Mouse (Mus musculus) olfactory bulb, adult 2 months (tissue): ENCODE results near the gene Dgke. TPM values are rescaled to one million over a fixed set of nuclear protein-coding genes. Genes with fewer than 3 reads are reported as not detected.

Source experiments
- H3K27ac ChIP-seq: fragments of 200-500 bp; 2 replicates; pipeline ENCODE4 v1.5.1; 2012; ENCODE audit warnings: low read depth, low read length; ENCODE audit not compliant: insufficient read depth
- H3K4me1 ChIP-seq: fragments of 200-500 bp; 2 replicates; pipeline ENCODE4 v1.6.1; 2012; ENCODE audit warnings: low read length; ENCODE audit not compliant: control insufficient read depth, insufficient read depth
- H3K4me3 ChIP-seq: fragments of 200-500 bp; 2 replicates; pipeline ENCODE4 v1.5.1; 2012; ENCODE audit warnings: mild to moderate bottlenecking, low read depth, low read length, moderate library complexity; ENCODE audit not compliant: insufficient read depth
- CTCF ChIP-seq: fragments of 200-500 bp; IDR thresholded peaks from 2 replicates; pipeline ENCODE4 v1.5.1; 2012; ENCODE audit warnings: low read depth, mild to moderate bottlenecking, low read length, moderate library complexity; ENCODE audit not compliant: insufficient read depth
- POLR2A ChIP-seq: fragments of 200-500 bp; IDR thresholded peaks from 2 replicates; pipeline ENCODE4 v1.6.1; 2012; ENCODE audit warnings: mild to moderate bottlenecking, low read depth, low read length, moderate library complexity; ENCODE audit not compliant: insufficient read depth
- WGBS: fragments of 180-500 bp; shearing (Covaris S2); methylation state at CpG from one replicate; pipeline ENCODE4 v1.1.7; 2018; 5-methylcytosine and 5-hydroxymethylcytosine counted together
- polyA plus RNA-seq: library from polyadenylated mRNA; stranded (reverse); fragments of >200 nt; gene quantifications from 2 replicates; pipeline ENCODE4 v1.2.4, GENCODE M21; 2012; ENCODE audit warnings: low replicate concordance; ENCODE audit not compliant: missing spikeins, insufficient read depth, insufficient read length

The Dgke gene
- polyA plus RNA-seq, 1 experiment = 99.2 TPM

DNA sequence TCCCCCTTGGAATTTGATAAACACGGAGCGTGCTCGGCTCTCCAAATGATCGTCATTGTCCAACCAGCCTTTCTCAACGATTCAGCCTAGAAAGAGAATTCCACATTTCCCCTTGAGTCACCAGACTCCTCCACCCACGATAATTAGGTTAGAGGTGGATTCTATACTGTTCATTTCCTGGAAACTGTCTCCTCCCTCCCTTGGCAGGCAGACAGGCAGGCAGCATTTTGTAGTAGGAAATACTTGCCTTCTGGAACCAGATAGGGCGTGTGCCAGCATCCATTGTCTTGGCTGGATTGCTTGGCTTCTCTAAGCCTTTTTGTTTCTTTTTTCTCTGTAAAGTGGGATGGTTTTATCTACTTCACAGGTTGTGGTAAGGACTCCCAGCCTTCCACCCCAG lies 70.2 kb downstream of the Dgke start:
- WGBS = 38% methylated on average over 7 of the region's 7 CpGs
- no peaks in the 10 kb centered on the region for H3K4me1 ChIP-seq
- H3K4me3 ChIP-seq = no peak overlapping the region
- H3K27ac ChIP-seq = no peak overlapping the region
- TF ChIP-seq CTCF (no peak), POLR2A (no peak)

DNA sequence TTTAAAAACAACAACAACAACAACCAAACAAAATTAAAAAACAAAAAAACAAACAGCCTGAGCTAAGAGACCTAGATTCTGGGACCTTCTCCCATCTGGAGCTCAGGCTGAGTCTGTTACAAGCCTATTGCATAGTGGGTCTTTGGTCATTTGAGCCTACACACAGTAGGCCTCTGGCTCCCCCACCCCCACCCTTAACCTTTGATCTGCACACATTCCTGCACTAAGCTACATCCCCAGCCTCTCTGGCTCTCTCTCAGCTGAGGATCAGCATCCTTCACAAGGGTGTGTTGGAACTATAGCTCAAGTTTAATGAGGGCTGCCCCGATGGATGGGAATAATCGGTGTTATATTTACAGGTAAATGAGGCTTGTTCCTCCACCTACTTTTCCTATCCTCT lies 71.0 kb downstream of the Dgke start:
- Histone ChIP-seq H3K4me1 (no peaks in the 10 kb centered on the region), H3K27ac (no peak overlapping the region), H3K4me3 (no peak overlapping the region)
- 92% methylated on average over 2 of the region's 2 CpGs for WGBS
- TF ChIP-seq POLR2A (no peak), CTCF (no peak)

GRCm38 (mm10) chr11:88994492-88994891 lies 72.2 kb downstream of the Dgke start:
- WGBS = 91% methylated on average over 7 of the region's 7 CpGs
- H3K4me1 ChIP-seq = no peaks in the 10 kb centered on the region

GRCm38 (mm10) chr11:88993625-88994024 lies 73.0 kb downstream of the Dgke start:
- Histone ChIP-seq H3K4me1 (no peaks in the 10 kb centered on the region), H3K27ac (no peak overlapping the region), H3K4me3 (no peak overlapping the region)
- 33% methylated on average over 5 of the region's 5 CpGs for WGBS
- no peak for TF ChIP-seq POLR2A
- no peak for TF ChIP-seq CTCF

More at GRCm38 (mm10) chr11:88994492-88994891, 72.2 kb downstream of the Dgke start:
- no peak overlapping the region for H3K4me3 ChIP-seq
- TF ChIP-seq POLR2A = no peak
- TF ChIP-seq CTCF = no peak
- H3K27ac ChIP-seq = no peak overlapping the region

DNA sequence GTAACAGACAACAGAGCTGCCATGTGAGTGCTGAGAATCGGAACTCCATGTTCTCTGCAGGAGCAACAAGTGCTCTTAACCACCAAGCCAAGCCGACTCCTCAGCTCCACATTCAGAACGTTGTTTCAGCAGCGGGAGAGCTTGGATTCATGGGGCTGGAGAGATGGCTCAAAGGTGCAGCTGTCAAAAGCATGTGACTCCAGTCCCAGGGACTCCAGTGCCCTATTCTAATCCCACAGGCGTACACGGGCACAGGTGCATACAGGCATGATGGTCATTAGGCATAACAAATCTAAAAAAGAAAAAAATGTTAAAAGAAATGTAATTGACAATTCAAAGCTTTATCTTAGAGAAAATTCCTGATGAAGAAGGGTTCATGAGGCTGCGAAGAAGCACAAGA lies 73.5 kb downstream of the Dgke start:
- no peak overlapping the region for H3K27ac ChIP-seq
- no peak for TF ChIP-seq POLR2A
- TF ChIP-seq CTCF = no peak
- no peak overlapping the region for H3K4me3 ChIP-seq
- 46% methylated on average over 7 of the region's 7 CpGs for WGBS
- H3K4me1 ChIP-seq = no peaks in the 10 kb centered on the region

- no peak overlapping the region for H3K27ac ChIP-seq
- H3K4me3 ChIP-seq = no peak overlapping the region
- WGBS = 82% methylated on average over 5 of the region's 5 CpGs
- no peaks in the 10 kb centered on the region for H3K4me1 ChIP-seq
- TF ChIP-seq CTCF (no peak), POLR2A (no peak)
Measured at GRCm38 (mm10) chr11:88989530-88989929, 77.1 kb downstream of the Dgke start.

DNA sequence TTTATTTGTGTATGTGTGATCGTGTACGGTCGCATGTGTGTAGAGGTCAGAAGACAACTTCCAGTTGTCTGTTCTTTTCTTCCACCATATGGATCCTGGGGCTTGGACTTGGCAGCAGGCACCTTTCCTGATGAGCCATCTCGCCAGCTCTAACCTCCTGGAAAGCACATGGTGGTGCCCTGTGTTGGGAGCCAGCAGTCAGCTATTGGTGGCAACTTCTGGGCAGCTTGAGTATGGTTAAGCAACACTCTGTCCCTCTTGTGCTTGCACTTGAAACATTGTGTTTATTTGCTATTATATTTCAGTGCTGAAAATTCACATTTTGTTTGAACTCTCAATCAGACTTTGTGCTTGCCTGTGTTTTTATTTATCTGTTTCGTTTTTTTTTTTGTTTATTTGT lies 77.7 kb downstream of the Dgke start:
- no peak overlapping the region for H3K27ac ChIP-seq
- 83% methylated on average over 5 of the region's 5 CpGs for WGBS
- no peak overlapping the region for H3K4me3 ChIP-seq
- H3K4me1 ChIP-seq = no peaks in the 10 kb centered on the region
- TF ChIP-seq POLR2A (no peak), CTCF (no peak)

- 85% methylated on average over 10 of the region's 10 CpGs for WGBS
- Histone ChIP-seq H3K4me1 (no peaks in the 10 kb centered on the region), H3K4me3 (no peak overlapping the region), H3K27ac (no peak overlapping the region)
- TF ChIP-seq POLR2A = no peak
Measured at GRCm38 (mm10) chr11:88986616-88987015, 80.0 kb downstream of the Dgke start.

Other genes starting within 250 kb of the Dgke start
- gene Akap1, start 202.3 kb downstream of the Dgke start, polyA plus RNA-seq = not detected in 2 replicates
- not detected in 2 replicates for gene Scpep1, start 111.4 kb downstream of the Dgke start, polyA plus RNA-seq
- gene Elobl, start 99.9 kb downstream of the Dgke start, polyA plus RNA-seq = not detected in 2 replicates
- gene Coil, start 96.6 kb downstream of the Dgke start, polyA plus RNA-seq = not detected in 2 replicates
- not detected in 2 replicates for gene Trim25, start 67.5 kb downstream of the Dgke start, polyA plus RNA-seq
- gene Gm525, start 7.0 kb upstream of the Dgke start, polyA plus RNA-seq = not detected in 2 replicates
- not detected in 2 replicates for gene Nog, start 235.5 kb upstream of the Dgke start, polyA plus RNA-seq